Mouse (Mus musculus) left cerebral cortex, postnatal 4 days (tissue): ENCODE measurements around the gene Hmcn2. TPM values are rescaled to one million over a fixed set of nuclear protein-coding genes. Genes with fewer than 3 reads are reported as not detected.

Experiments
- DNase-seq: peaks from one replicate; pipeline ENCODE4 v3.0.0-alpha.2; 2022
- intact Hi-C: fragments of 180-260 bp; cut with DNase I; formaldehyde crosslinking; loops from one replicate; pipeline ENCODE4 v1.15.1; 2025
- total RNA-seq, 2 experiments: library from RNA; stranded (reverse); gene quantifications; 2 replicates each; pipeline ENCODE4 v1.2.3; 2021

Hmcn2 gene
- total RNA-seq: under 1 TPM; 0.42 to 0.72 TPM

GRCm38 (mm10) chr2:31314007-31314465 lies at the start of gene Hmcn2:
Hmcn2 (plus strand) TSS chr2:31314415.
- intact Hi-C loops: no loop called here
- DNase-seq: no peak

GRCm38 (mm10) chr2:31267447-31267846 lies 46.8 kb upstream of the Hmcn2 start:
- DNase-seq: peak; percentile 40
- intact Hi-C loops: no loop called here

GRCm38 (mm10) chr2:31268631-31269030 lies 45.6 kb upstream of the Hmcn2 start:
- intact Hi-C loops: no loop called here
- no peak for DNase-seq

- intact Hi-C loops: no loop called here
- no peak for DNase-seq
Observed at GRCm38 (mm10) chr2:31269188-31269587, 45.0 kb upstream of the Hmcn2 start.

DNA sequence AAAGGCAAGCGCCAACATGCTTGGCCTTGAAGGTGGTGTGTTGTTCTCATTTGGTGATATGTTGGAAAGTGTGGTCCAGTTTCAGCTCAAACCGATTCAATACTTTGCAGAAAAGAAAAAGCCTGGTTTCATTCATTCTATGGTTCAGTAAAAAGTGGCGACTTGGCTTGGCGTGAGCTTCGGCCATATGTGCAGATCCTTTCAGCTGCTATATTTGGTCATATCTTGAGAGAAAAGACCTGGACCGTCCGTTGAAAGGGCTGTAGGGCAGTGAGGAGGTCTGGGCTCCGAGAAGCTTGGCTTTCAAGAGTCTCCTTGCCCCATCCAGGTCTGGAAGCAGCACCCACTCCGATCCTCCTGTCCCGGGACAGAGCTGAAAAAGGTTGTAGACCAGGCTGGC lies 44.4 kb upstream of the Hmcn2 start:
- no peak for DNase-seq
- intact Hi-C loops: no loop called here

DNA sequence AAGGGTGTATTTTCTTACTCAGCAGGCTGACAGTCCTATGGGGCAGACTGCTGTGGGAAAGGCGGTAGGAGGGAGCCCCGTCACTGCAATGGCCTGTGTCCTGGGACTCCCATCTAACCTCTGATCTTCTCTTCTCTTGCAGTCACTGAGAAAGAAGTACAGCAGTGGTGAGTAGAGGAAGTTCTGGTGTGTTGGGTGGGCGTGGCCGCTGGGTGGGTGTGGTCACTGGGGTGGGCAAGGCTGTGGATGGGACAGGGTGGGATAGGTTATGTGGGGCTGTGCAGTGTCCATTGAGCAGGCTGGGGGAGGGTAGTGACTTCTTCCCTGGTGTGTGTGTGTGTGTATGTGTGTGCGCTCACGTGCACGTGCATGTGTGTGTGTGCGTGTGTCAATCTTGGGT lies 43.7 kb upstream of the Hmcn2 start:
- no peak for DNase-seq
- intact Hi-C loops: no loop called here

DNA sequence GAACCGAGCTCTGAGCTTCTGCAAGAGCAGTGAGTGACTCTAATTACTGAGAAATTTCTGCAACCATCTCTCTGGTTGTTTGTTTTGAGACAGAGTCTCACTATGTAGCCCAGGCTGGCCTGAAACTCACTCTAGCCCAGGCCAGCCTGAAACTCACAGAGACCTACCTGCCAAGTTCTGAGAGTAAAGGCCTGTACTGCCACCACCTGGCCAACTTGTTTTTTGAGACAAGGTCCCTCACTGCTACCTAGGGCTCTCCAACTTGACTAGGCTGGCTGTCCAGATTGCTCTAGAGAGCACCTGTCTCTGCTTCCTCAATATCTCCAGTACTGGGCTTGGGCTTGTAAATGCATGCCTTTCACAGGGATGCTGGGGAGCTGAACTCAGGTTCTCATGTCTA lies 43.1 kb upstream of the Hmcn2 start:
- DNase-seq: no peak
- intact Hi-C loops: no loop called here

GRCm38 (mm10) chr2:31274993-31275392 lies 39.2 kb upstream of the Hmcn2 start:
- DNase-seq: no peak
- intact Hi-C loops: no loop called here

DNA sequence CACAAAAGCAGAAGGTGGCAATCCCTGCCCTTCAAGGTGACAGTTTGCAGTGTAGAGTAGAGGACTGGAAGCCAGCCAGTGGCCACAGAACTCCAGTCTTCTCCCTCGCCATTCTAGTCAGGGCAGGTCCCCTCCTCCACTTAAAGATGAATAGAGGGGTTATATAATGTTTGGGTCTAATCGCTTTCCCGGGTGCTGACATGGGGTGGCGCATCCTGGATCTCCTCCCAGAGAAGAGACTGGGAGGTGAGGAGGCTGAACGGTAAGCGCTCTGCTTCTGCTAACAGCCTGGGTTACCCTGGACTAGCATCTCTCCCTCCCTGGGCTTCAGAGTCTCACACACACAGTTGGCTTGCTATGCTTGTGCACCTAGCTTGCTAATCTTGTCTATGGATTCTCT lies 36.4 kb upstream of the Hmcn2 start:
- intact Hi-C loops: no loop called here
- no peak for DNase-seq

DNA sequence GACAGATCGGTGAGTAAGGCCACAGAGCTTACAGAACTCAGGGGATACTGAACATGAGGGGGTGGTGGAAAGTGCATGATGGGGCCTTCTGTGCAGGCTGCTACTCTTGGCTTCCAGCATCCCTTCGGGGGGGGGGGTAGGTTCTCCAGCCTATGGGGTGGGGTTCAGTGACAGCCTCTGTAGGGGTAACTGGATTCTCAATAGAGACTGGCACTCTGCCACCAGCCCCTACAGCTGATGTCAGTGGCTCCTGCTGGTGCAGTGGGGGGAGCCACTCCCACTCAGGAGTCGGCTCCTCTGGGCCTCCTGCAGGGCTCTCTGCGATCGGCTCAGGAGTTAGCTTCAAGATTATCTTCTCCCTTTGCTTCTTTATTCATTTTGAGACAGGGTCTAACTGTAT lies 35.7 kb upstream of the Hmcn2 start:
- intact Hi-C loops: no loop called here
- peak; percentile 31 for DNase-seq

DNA sequence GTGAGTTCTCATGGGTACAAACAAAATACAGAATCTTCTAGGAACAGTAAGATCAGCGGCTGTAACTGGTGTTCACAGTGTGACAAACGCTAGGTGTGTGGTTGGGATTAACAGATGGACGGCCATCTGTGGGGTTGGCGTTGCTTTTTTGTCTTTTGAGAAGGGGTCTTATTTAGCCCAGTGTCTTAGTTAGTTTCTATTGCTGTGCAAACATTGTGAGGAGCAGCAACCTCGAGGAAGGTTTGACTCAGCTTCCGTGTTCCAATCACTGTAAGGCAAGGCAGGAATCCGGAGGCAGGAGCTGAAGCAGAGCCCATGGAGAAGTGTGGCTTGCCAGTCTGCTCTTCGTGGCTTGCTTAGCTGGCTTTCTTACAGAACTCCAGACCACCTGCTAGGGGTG lies 33.1 kb upstream of the Hmcn2 start:
- no peak for DNase-seq
- intact Hi-C loops: no loop called here

GRCm38 (mm10) chr2:31282266-31282665 lies 31.9 kb upstream of the Hmcn2 start:
- intact Hi-C loops: no loop called here
- DNase-seq: peak; percentile 33

- intact Hi-C loops: no loop called here
- DNase-seq: no peak
Observed at GRCm38 (mm10) chr2:31282880-31283279, 31.3 kb upstream of the Hmcn2 start.

- intact Hi-C loops: no loop called here
- DNase-seq: no peak
Observed at GRCm38 (mm10) chr2:31284531-31284930, 29.7 kb upstream of the Hmcn2 start.

DNA sequence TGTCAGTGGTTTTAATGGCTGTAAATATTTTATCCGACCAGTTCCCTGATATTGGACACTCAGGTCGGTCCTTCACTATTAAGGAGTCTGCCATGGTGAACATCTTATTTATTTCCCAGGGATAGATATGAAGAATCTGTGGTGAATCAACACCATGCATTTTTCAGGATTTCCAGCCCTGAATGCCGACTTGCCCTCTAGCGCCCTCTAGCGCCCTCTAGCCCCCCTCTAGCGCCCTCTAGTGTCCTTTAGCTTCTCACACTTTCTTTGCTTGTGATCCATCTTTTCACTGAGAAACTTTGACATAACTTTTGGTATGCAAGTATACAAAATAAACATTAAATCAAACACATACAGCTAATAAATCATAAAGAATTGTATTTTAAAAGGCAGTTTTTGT lies 22.8 kb upstream of the Hmcn2 start:
- DNase-seq: peak; percentile 65
- intact Hi-C loops: loop anchor here (5.0 kb wide), 2 partner anchors 44 to 99 kb away; partner anchors contain the start of gene Ncs1

GRCm38 (mm10) chr2:31294985-31295384 lies 19.2 kb upstream of the Hmcn2 start:
- intact Hi-C loops: loop anchor here (5.0 kb wide), 2 partner anchors 48 to 103 kb away; partner anchors contain the start of gene Ncs1
- DNase-seq: peak; percentile 84

DNA sequence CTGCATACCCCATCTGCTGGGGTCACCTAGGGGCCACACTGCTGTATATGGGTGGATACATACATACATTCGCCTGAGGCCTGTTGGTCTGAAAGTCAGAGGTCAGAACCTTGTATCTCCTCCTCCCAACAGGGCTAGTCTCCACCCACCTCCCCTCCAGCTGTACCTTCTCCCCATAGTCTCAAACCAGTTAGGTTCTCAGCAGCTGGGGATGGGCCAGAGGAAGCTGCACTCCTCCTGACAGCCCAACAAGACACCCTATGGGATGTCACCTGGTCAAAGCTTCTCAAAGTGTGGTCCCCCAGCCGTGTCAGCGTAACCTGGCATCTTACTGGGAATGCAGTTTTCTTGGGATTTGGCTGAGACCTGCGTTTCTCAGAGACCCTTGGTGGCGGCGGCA lies 17.8 kb upstream of the Hmcn2 start:
- intact Hi-C loops: no loop called here
- no peak for DNase-seq

- intact Hi-C loops: no loop called here
- peak; percentile 32 for DNase-seq
Observed at GRCm38 (mm10) chr2:31297602-31298268, 16.5 kb upstream of the Hmcn2 start.

DNA sequence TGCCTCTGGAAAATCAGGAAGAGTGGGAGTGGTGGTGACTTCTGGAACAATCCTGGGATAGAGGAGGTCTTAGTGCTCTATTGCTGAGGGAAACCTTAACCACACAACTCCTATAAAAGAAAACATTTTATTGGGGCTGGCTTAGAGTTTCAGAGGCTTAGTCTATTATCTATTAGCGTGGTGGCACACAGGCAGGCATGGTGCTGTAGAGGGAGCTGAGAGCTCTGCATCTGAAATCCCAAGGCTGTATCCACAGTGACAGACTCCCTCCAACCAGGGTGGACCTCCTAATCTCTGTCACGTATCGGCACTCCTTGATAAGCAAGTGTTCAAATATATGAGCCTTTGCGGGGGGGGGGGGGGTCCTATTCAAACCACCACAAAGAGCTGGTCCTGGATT lies 15.4 kb upstream of the Hmcn2 start:
- no peak for DNase-seq
- intact Hi-C loops: no loop called here

- intact Hi-C loops: no loop called here
- no peak for DNase-seq
Observed at GRCm38 (mm10) chr2:31299266-31299665, 14.9 kb upstream of the Hmcn2 start.

GRCm38 (mm10) chr2:31299996-31300395 lies 14.2 kb upstream of the Hmcn2 start:
- no peak for DNase-seq
- intact Hi-C loops: no loop called here

DNA sequence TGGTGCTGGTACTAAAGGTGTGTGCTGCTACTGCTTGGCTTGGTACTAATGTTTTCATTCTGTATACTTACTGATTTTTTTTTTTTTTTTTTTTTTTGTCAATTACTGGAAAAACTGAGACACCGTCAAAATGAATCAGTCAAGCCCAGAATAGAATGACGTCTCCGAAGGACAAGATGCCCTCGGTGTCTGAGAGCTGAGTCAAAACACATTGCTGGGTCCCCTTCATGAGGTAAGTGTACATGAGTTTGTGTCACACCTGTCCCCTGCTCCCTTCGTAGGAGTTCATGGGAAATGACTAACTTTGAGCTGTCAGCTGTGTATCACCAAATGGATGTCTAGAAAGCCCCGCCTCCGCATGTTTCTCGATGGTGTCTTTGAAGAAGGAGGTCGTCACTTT lies 11.0 kb upstream of the Hmcn2 start:
- no peak for DNase-seq
- intact Hi-C loops: no loop called here

- intact Hi-C loops: no loop called here
- no peak for DNase-seq
Observed at GRCm38 (mm10) chr2:31304191-31304590, 10.0 kb upstream of the Hmcn2 start.
